Mouse (Mus musculus) ovary, postnatal 14 days (tissue): ENCODE measurements at regions not wholly inside any gene's neighbourhood (a gene's known extent, or its start where the extent isn't known, plus 50 kb on each side); places are given as distances from the start of the nearest gene placed in this dataset.

Experiments used
- DNase-seq: peaks from one replicate; pipeline ENCODE4 v3.0.0; 2022; ENCODE audit warnings: low spot score

GRCm38 (mm10) chr11:114152716-114153115 lies 85.9 kb upstream of the Sdk2 start:
- DNase-seq, result peak; percentile 36

GRCm38 (mm10) chr11:114146334-114146733 lies 79.5 kb upstream of the Sdk2 start:
- DNase-seq, result no peak

GRCm38 (mm10) chr11:114129270-114129669 lies 62.4 kb upstream of the Sdk2 start:
- DNase-seq, result no peak

- DNase-seq, result no peak
Measured at GRCm38 (mm10) chr11:114128841-114129240, 62.0 kb upstream of the Sdk2 start.

GRCm38 (mm10) chr11:114127426-114127825 lies 60.6 kb upstream of the Sdk2 start:
- DNase-seq, result no peak

- no peak for DNase-seq
Measured at GRCm38 (mm10) chr11:114122175-114122574, 55.3 kb upstream of the Sdk2 start.

- no peak for DNase-seq
Measured at GRCm38 (mm10) chr11:114119135-114119534, 52.3 kb upstream of the Sdk2 start.
